Mouse (Mus musculus): ENCODE measurements at regions not wholly inside any gene's neighbourhood (a gene's known extent, or its start where the extent isn't known, plus 50 kb on each side); places are given as distances from the start of the nearest gene placed in this dataset.

DNA sequence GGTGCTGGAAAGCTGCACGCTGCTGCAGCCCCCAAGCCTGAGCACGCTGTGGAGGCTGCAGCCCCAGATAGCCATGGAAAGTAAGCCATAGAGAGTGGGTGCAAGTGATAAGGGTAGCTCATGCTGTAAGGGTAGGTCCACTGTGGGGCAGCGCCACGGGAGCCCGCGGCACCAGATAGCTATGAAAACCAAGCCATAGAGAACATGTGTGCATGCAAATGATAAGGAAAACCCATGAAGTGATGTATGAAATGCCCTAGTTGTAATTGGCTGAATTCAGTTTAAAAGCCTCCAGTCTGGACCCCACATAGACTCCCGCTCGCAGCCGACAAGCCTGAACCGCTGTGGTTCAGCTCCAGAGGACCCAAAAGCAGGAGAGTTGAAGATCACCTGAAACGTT, 58.8 kb upstream of the L3mbtl3 start:
- DNase-seq (ENCODE audit: low spot score in 2 of 2): no peak

DNA sequence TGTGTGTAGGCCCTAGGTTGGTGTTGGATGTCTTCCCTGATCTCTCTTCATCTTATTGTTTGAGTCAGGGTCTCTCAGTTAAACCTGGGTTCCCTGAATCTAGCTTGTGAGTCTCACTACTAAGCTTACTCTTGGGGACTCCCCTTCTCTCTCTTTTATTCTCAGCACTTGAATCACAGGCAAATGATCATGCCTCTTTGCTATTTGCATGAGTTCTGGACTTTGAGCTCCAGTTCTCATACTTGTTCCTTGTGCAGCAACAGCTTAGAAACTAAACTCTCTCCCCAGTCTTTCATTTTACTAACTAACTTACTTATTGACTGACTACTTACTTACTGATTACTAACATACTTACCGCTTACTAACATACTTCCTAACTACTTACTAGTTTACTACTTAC, 64.9 kb upstream of the L3mbtl3 start:
- DNase-seq (ENCODE audit: low spot score in 2 of 2): no peak

DNA sequence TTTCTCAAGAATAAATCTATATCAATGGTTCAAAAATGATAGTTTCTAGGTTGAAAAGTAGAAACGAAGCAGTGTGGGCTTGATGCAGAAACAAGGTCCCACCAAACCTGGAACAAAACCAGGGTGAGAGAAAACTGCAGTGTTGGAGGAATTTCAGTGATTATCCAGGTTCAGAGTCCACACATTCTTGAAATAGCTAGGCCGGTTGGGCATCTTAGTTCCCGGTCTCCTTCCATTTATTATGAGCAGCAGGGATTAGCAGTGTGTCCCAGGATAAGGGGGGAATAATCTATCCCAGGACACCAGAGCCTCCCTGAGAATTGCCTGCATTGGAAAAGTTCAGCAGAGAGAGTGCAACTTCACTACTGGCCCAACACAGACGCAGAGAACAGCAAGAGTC, 108.5 kb upstream of the L3mbtl3 start:
- no peak for DNase-seq (ENCODE audit: low spot score in 2 of 2)

DNA sequence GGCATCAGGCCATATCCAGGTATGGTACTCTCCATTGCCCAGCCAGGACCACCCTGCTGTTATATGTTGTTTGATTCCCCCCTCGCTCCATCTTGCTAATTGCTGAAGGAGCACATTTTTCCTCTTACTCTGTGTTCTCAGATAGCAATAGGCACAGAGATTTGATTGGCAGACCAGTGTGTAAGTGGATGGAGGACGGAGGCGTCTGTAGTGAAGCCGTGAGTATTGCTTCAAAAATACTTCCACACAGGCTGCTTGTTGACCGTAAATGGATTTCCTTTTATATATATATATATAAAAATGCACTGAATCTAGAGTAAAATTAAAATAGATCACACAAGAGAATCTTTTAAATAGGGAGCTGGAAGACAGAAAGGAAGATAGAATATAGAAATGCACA, 115.6 kb upstream of the L3mbtl3 start:
- DNase-seq (ENCODE audit: low spot score in 2 of 2): no peak

DNA sequence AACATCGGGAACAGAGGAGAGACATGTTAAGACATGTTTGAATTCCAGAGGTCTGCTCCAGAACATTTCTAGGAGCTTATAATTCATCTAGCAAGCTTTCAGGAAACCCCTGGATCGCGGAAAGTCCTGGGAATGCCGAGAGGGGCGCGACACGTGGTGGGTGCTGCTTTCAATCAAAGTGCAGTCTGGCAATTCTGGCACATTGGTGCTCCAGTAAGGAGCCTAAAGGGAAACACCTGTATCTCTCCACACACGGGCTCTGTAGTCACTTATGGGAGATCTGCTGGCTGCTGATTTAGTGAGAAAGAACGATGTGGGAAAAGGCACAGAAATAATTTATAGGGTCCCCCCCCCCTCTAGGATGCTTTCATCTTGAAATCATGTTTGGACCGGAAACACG, 116.4 kb upstream of the L3mbtl3 start:
- DNase-seq (ENCODE audit: low spot score in 2 of 2): no peak

DNA sequence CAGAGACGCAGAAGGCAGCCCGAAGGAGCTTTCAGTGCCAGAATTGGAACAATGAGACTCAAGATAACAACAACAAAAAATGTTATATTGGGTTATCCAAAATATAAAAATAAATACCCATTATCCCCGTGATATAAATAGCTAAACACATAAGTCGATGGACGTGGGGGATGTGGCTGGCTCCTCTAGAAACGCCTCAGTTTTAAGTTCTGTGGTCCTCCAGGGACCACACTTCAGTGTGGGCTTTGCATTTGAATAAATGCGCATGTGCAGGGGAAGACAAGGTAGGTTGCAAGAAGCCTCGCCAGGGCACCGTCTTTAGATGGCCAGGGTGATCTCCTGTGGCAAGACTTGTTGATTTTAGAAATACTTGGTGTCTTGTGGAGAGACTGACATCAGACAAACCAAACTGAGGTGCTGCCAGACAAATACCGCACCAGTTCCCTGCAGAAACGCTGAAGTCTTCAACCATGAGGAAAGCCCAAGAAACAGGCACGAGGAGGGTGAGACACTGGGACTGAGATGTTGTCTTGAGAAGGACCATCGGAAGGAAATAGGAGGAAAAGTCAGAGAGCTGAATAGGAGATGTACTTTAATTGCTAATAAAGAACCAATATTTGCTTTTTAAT, 117.2 kb upstream of the L3mbtl3 start:
- DNase-seq (ENCODE audit: low spot score in 2 of 2): no peak

DNA sequence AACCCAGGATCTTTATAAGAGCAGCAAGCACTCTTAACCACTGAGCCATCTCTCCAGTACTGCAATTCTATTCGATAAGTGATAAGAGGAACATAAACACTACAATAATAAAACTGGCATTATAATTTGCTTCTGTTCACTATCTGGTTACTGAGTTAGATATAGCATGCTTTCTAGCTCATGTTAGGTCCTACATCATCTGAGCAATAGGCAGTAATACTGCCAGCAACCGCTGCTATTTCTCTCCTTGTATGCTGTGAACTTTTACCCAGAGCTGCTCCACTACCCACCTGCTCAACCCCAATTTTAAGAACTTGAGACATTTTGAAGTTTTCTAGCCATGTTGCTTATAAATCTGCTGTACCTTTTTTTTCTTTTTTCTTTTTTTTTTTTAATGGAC, 118.0 kb upstream of the L3mbtl3 start:
- DNase-seq (ENCODE audit: low spot score in 2 of 2): no peak

DNA sequence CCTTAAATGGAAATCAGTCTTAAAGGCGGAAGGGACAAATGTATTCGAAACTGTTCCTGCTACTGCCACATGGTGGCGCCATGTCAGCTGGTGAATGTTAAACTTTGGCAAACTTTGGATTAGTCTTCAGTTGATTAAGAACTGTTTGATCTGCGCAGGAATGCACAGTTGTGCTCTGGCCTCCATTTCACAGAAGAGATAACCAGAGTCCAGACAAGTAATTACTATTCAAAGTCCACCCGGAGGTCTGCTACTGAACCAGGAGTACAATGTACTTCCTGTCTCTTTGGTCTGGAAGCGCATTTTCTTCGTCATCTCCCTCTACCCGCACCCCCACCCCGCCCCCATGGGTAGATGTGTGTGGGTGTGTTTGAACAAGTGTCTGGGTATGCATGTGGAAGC, 118.6 kb upstream of the L3mbtl3 start:
- peak; percentile 8 to 22 for DNase-seq (ENCODE audit: low spot score in 2 of 2)

DNA sequence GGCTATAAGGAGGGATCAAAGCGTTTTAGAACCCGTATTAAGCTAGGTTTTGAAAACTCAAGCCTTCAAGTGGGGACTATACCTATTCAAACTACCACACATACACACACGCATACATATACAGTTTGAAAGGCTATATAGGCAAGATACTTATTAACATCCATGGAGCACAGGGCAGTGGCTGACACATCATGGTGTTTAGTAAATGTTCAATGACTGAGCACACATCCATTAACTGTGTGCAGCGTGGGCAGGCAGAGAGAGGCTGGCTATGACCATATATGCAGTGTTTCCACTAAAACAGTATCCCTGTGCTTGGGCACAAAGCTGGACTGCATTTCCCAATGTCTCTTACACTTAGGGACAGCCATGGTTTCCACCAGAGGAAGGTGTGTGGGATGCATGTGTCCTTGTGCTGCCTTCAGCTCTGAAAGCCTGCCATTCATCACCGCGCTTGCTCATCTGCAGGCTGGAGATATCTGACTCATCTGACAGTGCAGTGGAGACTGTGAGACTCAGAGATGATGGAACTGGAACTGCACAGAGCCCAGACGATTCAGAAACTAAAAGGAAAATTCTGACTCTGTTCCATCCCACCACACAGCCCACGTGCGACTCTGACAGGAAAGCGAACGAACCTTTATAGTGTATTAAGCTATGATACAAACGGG, 124.6 kb upstream of the L3mbtl3 start:
- no peak for DNase-seq (ENCODE audit: low spot score in 2 of 2)

DNA sequence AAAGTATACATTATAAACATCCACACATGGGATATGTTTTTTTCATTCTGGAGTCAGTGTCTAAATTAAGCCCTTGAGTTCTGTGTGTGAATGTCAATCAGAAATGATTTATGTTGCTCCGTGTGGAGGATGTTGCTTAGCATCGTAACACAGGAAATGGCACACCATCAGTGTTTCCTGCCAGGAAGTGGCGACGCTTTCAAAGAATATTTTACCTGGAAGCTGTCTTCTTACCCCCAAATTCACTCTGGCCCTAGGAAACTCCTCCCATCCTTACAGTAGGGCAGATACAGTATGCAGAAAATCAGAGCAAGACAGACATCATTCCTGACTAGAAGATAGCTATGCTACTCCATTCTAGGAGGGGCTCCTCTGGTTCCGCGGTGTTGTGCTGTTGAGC, 145.1 kb upstream of the L3mbtl3 start:
- peak in 1 of 2 experiments; percentile 2 for DNase-seq (ENCODE audit: low spot score in 2 of 2)

DNA sequence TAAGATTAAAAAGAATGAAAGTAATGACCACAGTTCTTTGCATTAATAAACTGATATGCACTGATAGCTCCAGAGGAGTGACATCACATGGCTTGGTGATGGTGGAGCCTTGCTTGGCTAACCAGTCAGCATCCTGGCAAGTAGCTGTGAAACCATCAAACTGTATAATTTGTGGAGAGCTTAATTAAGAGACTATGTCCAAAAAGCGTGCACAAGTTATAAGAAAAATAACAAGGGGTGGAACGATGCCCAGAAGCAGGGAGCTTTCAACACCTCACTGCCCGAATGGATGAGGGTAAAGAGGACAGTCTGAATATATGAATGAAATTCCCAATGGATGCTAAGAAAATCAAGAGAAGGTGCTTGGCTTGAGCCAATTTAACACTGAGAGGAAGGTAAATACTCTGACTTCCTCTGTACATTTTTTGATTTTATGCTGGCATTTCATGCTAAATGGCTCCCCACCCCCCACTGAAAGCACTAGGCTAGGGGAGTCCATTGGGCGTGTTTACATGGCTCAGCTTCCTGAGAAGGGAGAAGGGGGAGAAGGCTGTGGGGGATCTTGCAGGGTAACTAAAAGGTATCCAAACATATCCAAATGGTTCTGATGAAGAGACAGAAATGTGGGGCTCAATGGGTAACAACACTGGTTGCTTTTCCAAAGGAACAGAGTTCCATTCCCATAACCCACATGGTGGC, 150.2 kb upstream of the L3mbtl3 start:
- DNase-seq (ENCODE audit: low spot score in 2 of 2): no peak

DNA sequence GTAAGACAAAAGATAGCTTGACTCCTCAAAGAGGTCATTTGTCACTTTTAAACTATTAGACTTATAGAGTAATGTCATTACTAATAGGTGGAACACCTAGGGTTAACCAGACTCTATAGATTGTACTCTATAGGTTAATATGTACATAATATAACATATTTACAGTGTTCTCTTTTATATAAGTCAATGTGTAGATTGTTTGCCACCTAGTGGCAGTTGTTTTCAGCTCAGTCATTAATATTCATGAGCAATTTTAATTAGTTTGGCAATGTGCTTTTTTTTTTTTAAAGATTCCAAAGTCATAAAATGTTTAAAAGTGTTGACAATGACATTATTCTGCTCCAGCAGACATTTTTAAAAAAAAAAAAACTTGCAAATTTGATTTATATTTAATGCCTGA, 164.4 kb upstream of the L3mbtl3 start:
- DNase-seq (ENCODE audit: low spot score in 2 of 2): no peak

DNA sequence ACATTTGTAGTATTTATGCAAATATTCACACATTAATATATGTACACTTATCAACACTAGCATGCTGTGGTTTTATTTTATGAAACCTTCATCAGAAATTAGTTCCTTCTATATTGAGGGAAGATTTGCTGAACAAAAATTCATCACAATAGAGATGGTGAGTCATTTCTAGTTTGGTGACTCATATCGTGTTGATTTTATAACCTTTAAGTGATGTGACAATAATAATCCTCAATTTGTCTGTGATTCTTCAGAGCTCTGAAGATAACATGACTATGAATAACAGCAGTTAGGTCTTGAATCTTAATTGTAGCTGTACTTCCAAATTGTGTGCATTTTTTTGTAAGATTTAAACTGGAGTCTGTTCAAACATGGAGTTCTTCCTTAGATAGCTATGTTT, 168.3 kb upstream of the L3mbtl3 start:
- DNase-seq (ENCODE audit: low spot score in 2 of 2): no peak

DNA sequence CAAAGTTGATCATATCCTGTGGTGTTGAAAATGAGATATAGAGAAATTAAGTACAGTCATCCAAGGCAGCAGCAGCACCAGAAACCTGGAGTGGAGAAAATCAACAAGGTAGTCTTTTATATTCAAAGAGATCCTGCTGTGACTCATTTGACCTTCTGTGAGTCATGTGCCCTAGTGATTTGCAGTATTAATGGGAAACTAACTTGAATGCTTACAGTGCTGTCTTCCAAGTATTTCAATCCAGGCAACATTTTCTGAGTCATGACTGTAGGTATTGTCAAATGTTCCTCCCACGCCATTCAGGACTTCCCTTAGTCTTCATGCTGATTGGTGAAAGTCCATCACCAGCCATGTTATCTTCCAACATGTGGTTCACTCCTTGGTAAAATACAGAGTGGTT, 169.0 kb upstream of the L3mbtl3 start:
- no peak for DNase-seq (ENCODE audit: low spot score in 2 of 2)

DNA sequence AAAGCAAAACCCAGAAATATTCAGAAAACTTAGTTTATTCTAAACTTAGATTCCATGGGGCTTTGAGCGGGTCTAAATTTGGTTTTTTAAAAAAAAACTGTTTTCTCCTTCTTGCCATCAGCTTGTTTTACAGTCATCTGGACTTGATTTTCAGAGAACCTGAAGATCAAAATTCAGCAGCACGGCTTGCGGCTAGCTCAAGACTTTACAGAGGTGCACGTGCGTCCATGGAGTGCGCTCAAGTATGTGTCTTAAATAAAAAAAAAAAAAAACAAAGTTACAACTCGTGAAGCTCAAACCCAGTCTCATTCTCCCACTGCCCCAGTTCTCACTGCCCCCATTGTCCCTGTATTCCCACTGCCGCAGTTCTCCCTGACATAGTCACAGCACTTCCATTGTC, 180.5 kb upstream of the L3mbtl3 start:
- no peak for DNase-seq (ENCODE audit: low spot score in 2 of 2)

DNA sequence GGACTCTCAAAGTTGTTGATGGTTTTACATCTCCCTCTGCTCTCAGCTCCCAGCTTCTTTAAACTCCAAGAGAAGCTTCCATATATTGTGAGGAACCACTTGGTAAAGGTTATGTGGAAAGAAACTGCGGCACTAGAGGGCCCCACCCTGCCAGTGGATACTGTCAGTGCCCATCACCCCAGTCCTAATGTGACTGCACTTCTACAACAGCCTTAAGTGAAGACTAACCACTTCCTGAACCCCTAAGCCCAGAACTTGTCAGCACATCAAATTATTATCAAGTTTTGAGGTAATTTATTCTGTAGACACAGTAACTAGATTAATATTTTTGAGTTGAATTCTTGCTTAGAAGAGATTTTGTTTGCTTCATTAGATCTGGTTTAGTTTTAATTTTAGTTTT, 182.3 kb upstream of the L3mbtl3 start:
- no peak for DNase-seq (ENCODE audit: low spot score in 2 of 2)

DNA sequence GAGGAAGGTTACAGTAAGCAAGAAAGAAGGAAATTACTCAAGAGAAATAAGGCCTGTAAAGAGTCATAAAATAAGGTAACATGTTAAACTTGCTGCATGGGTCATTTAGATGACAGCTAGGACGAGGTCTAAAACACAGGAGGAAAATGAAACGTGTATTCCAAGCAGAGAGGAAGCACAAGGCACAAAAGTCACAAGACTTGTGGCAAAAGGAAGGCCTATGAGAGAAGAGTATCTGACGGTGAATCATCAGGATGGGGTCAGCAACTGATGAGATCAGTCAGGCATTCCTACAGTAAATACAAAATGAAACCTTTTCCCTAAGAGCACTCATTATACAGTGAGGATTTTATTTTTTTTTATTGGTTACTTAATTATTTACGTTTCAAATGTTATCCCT, 183.6 kb upstream of the L3mbtl3 start:
- DNase-seq (ENCODE audit: low spot score in 2 of 2): no peak

DNA sequence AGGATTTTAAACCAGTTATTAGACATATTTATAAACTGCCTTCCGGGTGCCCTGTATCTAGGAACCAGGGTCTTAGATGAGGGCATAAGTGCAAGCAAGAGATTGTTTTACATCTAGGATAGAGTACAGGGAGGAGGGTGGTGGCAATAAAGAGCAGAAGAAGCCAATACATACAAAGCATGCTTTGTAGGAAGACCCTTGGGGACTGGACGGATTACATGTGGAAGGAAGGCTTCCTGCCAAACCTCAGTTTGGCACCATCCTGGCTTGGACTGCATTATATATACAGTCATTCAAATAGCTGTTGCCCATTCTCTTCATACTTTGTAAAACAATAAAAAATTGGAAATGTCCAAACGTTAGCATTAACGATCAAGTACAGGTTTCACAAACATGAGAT, 184.7 kb upstream of the L3mbtl3 start:
- DNase-seq (ENCODE audit: low spot score in 2 of 2): no peak

DNA sequence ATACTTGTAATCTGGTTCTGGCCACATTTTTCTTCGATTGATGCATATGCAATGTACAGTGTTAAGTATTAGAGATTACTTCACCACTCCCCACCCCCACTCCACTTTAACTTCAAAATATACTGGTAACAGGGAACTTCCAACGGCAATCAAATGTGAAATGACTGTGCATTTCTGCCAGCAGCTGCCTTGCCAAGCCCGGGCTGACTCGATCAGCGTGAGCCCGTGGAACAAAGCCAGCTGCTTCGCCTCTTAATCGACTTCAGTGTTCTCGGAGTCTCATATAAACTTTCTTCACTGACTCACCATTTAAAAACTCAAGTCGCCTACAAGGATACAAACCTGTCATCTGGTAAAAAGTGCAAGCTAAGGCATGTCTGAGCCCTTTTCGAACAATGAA, 188.7 kb upstream of the L3mbtl3 start:
- DNase-seq (ENCODE audit: low spot score in 2 of 2): peak; percentile 6 to 9

DNA sequence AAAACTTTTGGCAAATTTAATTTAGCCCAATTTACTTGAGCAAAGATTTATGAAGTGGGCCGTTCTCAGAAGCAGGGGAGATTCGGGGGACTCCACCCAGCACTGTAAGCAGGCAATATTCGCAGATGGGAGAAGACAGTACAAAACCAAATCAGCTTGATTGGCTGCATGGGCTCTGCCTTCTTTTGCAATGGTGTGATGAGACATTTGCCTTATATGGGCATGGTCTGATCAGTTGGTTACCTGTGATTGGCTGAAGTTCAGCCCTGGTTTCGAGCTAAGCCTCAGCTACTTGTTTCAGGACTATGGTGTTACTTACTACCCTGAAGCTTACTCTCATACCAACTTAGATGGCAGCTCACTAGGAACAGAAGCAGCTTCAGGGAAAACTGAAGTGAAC, 185.6 kb upstream of the Arhgap18 start:
- DNase-seq (ENCODE audit: low spot score in 2 of 2): no peak

DNA sequence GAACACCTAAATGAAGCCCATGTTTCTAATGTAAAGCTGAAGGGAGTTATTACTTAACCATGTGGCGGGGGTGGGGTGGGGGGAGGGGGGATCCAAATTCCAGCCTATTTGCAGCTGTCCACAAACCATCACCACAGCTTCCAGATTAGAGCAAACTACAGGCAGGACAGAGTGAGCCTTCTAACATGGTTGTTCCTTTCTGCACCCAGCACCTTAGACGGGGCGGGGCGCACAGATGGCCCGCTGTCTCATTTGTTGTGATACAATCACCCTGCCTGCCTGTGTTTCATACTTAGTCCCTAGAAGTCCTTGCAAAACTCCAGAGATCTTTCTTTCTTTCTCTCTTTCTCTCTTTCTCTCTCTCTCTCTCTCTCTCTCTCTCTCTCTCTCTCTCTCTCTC, 182.8 kb upstream of the Arhgap18 start:
- DNase-seq (ENCODE audit: low spot score in 2 of 2): no peak

DNA sequence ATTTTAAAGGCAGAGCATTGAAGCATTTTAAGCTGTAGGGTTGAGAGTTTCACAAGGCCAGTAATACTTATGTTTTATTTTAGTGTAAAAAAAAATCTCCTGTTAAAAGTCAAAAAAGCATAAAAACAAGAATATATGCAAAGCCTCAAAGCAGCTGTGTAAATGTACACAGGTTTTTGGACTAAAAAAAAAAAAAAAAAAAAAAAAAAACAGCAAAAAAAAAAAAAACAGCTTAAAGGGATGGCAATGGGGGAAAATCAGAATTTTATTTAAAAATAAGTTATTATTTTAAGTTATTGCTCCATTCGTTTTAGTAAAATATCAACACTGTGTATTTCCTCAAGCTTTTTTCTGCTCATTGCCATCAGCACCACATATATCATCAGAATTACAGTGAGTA, 181.8 kb upstream of the Arhgap18 start:
- DNase-seq (ENCODE audit: low spot score in 2 of 2): no peak

DNA sequence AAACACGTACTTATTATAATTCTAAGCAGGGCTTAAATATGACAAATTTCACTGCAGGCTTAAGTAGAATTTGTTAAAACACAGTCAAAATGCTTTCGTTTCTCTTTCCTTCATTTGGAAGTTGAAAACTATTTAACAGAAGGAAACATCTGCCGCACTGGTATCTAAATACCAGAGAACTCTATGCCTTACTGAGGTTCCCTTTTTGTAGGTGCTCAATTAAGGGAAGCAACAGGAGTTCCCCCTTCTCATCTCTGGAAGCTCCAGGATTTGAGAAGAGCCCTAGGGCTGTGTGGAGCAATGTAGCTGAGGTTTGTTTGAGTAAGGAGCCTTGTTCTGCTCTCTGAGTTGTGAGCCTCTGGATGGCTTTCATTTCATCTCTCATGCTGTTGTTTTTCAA, 177.1 kb upstream of the Arhgap18 start:
- DNase-seq (ENCODE audit: low spot score in 2 of 2): no peak

Data from spleen, postnatal 36 days (tissue).